Mouse (Mus musculus) midbrain, postnatal 0 days (tissue): ENCODE data around the gene Slc8a1. TPM values are rescaled to one million over a fixed set of nuclear protein-coding genes. Genes with fewer than 3 reads are reported as not detected.

Experiments used
- ATAC-seq: fragments of 200-750 bp; cut with Nextera tagmentation; 2 replicates; pipeline ENCODE4 v1.8.0; 2017; ENCODE audit warnings: moderate number of reproducible peaks, mild to moderate bottlenecking, moderate TSS enrichment, moderate library complexity; ENCODE audit not compliant: low FRiP score
- DNase-seq: peaks from one replicate; pipeline ENCODE4 v3.0.0-alpha.2; 2015; ENCODE audit warnings: low spot score
- H3K27ac ChIP-seq: fragments of 300-500 bp; sonication (generic); 2 replicates; pipeline ENCODE4 v1.5.1; 2014; ENCODE audit warnings: low read depth, mild to moderate bottlenecking, low read length, mixed read lengths
- H3K27me3 ChIP-seq: fragments of 300-500 bp; sonication (generic); 2 replicates; pipeline ENCODE4 v1.6.1; 2014; ENCODE audit warnings: low read length, control low read depth, mixed read lengths; ENCODE audit not compliant: insufficient read depth
- H3K36me3 ChIP-seq: fragments of 300-500 bp; sonication (generic); 2 replicates; pipeline ENCODE4 v1.6.1; 2014; ENCODE audit warnings: low read length, control low read depth, mixed read lengths; ENCODE audit not compliant: insufficient read depth
- H3K4me1 ChIP-seq: fragments of 300-500 bp; sonication (generic); 2 replicates; pipeline ENCODE4 v1.6.1; 2014; ENCODE audit warnings: mild to moderate bottlenecking, control low read depth, antibody characterized with exemption, low read length, mixed read lengths; ENCODE audit not compliant: insufficient read depth
- H3K4me2 ChIP-seq: fragments of 300-500 bp; sonication (generic); 2 replicates; pipeline ENCODE4 v1.6.1; 2014; ENCODE audit warnings: low read depth, mild to moderate bottlenecking, low read length, mixed read lengths; ENCODE audit not compliant: poor library complexity, severe bottlenecking
- H3K4me3 ChIP-seq: fragments of 300-500 bp; sonication (generic); 2 replicates; pipeline ENCODE4 v1.5.1; 2014; ENCODE audit warnings: low read depth, mild to moderate bottlenecking, low read length, moderate library complexity
- H3K9ac ChIP-seq: fragments of 300-500 bp; sonication (generic); replicated peaks from 2 replicates; pipeline ENCODE4 v1.6.1; 2014; ENCODE audit warnings: mild to moderate bottlenecking, low read length, moderate library complexity, mixed read lengths; ENCODE audit not compliant: poor library complexity, severe bottlenecking
- H3K9me3 ChIP-seq: fragments of 300-500 bp; sonication (generic); 2 replicates; pipeline ENCODE4 v1.6.1; 2016; ENCODE audit warnings: low read length, control low read depth
- CTCF ChIP-seq: IDR thresholded peaks from 2 replicates; pipeline ENCODE4 v1.5.1; 2016; ENCODE audit warnings: antibody characterized with exemption, mild to moderate bottlenecking
- WGBS: fragments of 180-500 bp; shearing (Covaris S2); extraction: QIAGEN DNeasy Blood & Tissue Kit; methylation state at CpG from one replicate; pipeline ENCODE4 v1.1.7; 2014; 5-methylcytosine and 5-hydroxymethylcytosine counted together
- polyA plus RNA-seq: library from polyadenylated mRNA; unstranded; fragments of >200 nt; fragmentation: Nextera tagmentation; extraction: Ambion mirVana; gene quantifications from 2 replicates; pipeline ENCODE4 v1.2.1, GENCODE M21; 2015
- total RNA-seq: library from RNA; depleted of rRNA; stranded (reverse); fragments of >200 nt; gene quantifications from 2 replicates; pipeline ENCODE4 v1.2.3, GENCODE M21; 2014

Slc8a1 gene
- total and polyA plus RNA-seq, 2 experiments from 2014 or later: 17.9 to 123 TPM

DNA sequence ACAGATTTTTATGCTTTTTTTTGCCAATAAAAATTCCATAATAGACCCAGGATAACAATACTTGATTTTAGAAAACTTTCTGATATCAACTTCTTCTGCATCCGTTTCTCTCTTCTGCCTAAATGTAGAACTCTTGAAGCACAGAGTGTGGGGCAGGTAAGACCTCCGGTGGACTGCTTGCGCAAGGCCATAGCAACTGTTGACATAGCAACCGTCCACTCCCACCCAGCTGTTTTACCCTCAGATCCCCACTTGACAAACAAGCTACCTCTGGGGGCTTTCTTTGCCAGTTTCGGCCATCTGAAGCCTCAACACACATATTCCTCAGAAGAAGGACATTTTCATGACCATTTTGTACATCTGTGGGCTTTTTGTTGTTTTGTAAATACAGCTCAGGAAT lies 337.8 kb downstream of the Slc8a1 start:
- Histone ChIP-seq H3K4me2 (no peak overlapping the region), H3K36me3 (no peaks in the 10 kb centered on the region), H3K27me3 (no peaks in the 10 kb centered on the region), H3K27ac (no peak overlapping the region), H3K9ac (no peak overlapping the region), H3K9me3 (no peaks in the 10 kb centered on the region), H3K4me1 (no peaks in the 10 kb centered on the region), H3K4me3 (no peak overlapping the region)
- DNase-seq (no peak), ATAC-seq (no peak)
- TF ChIP-seq CTCF: no peak
- 65% methylated on average over 5 of the region's 5 CpGs for WGBS

DNA sequence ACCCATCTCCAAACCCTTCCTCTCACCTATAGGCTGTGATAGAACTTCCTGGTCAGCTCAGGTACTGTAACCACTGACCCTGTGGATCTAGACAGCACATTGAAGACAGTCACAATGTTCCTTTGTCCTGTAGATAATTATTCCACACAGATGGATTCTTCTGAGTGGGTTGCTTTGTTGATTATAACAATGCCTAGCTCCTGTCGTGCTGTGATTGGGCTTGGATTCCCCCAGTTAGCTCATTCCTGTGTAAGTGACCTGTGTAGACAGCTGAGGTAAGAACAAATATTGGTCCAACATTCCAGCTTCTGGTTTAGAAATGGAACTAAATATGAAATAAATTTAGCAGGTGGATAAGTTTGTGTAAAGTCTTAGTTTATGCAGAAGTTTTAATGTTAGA lies 340.7 kb downstream of the Slc8a1 start:
- H3K4me2 ChIP-seq: no peak overlapping the region
- H3K4me3 ChIP-seq: no peak overlapping the region
- DNase-seq: no peak
- H3K36me3 ChIP-seq: no peaks in the 10 kb centered on the region
- H3K27me3 ChIP-seq: no peaks in the 10 kb centered on the region
- no peak overlapping the region for H3K27ac ChIP-seq
- no peaks in the 10 kb centered on the region for H3K9me3 ChIP-seq
- no peak overlapping the region for H3K9ac ChIP-seq
- no peak for ATAC-seq
- no peaks in the 10 kb centered on the region for H3K4me1 ChIP-seq
- 60% methylated on average over 1 of the region's 1 CpGs for WGBS
- no peak for TF ChIP-seq CTCF

DNA sequence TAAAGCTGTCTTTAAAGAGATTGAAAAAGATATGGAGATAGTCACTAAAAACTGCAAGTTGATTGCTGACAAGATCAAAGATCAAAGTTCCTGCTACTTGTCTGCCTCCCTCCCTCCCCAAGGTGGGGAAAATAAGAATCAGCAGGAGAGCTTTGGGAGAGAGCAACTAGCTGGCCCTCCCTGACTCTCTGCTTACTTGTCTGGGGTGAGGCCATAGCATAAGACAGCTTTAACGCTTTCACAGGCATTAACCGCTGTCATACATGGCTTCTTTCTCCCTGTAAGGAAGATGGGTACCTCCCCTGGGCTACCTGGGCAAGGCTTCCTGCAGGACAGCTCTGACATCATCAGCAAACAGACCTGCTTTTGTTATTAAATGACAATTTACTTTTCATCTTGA lies 344.1 kb downstream of the Slc8a1 start:
- Histone ChIP-seq H3K27me3 (no peaks in the 10 kb centered on the region), H3K4me1 (no peaks in the 10 kb centered on the region), H3K4me3 (no peak overlapping the region), H3K36me3 (no peaks in the 10 kb centered on the region), H3K27ac (0 out of 2 replicates have a peak overlapping the region, but pooled peaks have one; percentile 32), H3K9ac (no peak overlapping the region), H3K4me2 (no peak overlapping the region), H3K9me3 (no peaks in the 10 kb centered on the region)
- WGBS: 20% methylated on average over 2 of the region's 2 CpGs
- ATAC-seq (no peak), DNase-seq (no peak)
- TF ChIP-seq CTCF: no peak

DNA sequence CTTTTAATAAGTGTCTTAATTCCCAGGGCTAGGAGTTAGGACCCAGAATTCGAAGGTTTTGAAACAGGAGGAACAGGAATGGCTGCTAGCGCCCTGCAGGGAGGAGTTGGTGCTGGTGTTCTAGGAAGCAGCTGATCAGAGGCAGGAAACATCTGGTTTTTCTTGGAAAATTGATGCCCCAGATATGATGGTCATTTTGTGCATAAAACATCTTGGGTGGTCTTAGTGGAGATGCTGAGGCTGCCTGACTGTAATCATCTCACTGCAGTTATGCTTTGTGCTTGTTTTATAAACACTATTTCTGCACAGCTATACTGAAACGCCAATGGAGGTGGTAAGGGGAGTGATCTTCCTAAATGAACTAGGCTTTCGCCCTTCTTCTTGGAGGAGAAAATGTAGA lies 345.1 kb downstream of the Slc8a1 start:
- no peak for TF ChIP-seq CTCF
- H3K4me2 ChIP-seq: no peak overlapping the region
- ATAC-seq: no peak
- 89% methylated on average over 4 of the region's 4 CpGs for WGBS
- no peaks in the 10 kb centered on the region for H3K4me1 ChIP-seq
- no peak overlapping the region for H3K9ac ChIP-seq
- DNase-seq: no peak
- H3K4me3 ChIP-seq: no peak overlapping the region
- no peak overlapping the region for H3K27ac ChIP-seq
- no peaks in the 10 kb centered on the region for H3K27me3 ChIP-seq
- H3K36me3 ChIP-seq: no peaks in the 10 kb centered on the region
- no peaks in the 10 kb centered on the region for H3K9me3 ChIP-seq

DNA sequence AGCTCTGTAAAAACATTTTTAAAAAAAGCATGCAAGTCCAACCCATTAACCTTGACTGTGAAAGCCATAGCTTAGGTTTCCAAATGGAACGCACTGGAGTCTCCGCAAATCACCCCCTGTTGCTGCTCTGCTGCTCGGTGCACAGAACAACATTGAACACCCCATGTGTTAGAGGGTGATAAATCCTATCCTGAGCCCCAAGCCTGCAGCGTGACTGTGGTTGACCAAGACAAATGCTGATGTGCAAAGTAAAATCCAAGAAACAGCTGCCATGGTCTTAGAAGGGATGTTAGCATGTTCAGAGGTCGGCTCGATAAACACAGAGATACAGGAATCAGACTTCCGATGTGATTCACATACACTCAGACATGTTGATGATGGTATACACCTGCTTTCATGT lies 346.7 kb downstream of the Slc8a1 start:
- no peaks in the 10 kb centered on the region; the same call in 1 of the 2 replicates for H3K36me3 ChIP-seq
- no peak for TF ChIP-seq CTCF
- no peak for ATAC-seq
- no peak overlapping the region for H3K27ac ChIP-seq
- 89% methylated on average over 7 of the region's 7 CpGs for WGBS
- no peak overlapping the region for H3K9ac ChIP-seq
- H3K9me3 ChIP-seq: no peaks in the 10 kb centered on the region
- no peak for DNase-seq
- no peaks in the 10 kb centered on the region for H3K4me1 ChIP-seq
- no peaks in the 10 kb centered on the region for H3K27me3 ChIP-seq
- no peak overlapping the region for H3K4me2 ChIP-seq
- H3K4me3 ChIP-seq: no peak overlapping the region

DNA sequence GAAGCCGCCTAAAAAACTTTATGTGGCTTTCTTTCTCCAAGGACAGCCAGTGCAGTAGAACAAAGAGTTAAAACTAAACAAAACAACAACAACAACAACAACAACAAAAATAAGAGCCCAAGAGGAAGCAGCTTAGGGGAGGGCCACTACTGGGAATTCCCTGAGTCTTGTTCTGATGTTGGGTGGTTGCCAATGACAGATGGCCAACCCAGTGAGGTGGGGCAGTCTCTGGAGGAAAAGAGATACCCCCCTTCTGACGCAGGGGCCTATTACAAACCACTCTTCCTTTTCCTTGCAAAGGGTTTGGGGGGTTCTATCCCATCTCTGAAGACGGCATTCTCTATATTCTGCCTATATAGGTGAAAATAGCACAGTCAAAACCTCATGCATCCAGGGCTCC lies 347.4 kb downstream of the Slc8a1 start:
- Histone ChIP-seq H3K9ac (no peak overlapping the region), H3K27ac (no peak overlapping the region), H3K36me3 (no peaks in the 10 kb centered on the region; the same call in 1 of the 2 replicates), H3K4me2 (no peak overlapping the region), H3K4me3 (no peak overlapping the region), H3K9me3 (no peaks in the 10 kb centered on the region), H3K4me1 (no peaks in the 10 kb centered on the region), H3K27me3 (no peaks in the 10 kb centered on the region)
- TF ChIP-seq CTCF: no peak
- WGBS: 85% methylated on average over 3 of the region's 3 CpGs
- ATAC-seq (no peak), DNase-seq (no peak)

DNA sequence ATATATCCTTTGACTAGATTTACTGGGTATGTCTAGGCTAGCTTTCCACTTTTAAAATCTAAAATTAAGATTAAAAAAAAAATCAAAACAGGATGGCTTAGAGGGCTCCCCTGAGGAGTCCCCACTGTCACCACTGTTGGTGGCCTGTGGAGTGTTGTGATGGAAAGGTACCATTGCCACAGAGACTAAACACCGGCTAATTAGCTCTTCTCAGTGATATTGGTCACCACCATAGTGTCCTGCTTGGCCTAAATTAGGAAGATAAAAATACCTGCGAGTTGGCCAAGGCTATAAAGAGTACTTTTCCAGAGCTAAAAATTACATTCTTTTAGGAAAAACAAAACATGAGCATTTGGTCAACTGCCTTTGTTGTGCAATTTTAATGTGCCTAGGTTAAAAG lies 352.1 kb downstream of the Slc8a1 start:
- DNase-seq (no peak), ATAC-seq (no peak)
- TF ChIP-seq CTCF: no peak
- H3K27me3 ChIP-seq: no peaks in the 10 kb centered on the region
- no peak overlapping the region for H3K4me3 ChIP-seq
- no peak overlapping the region for H3K9ac ChIP-seq
- no peaks in the 10 kb centered on the region; the same call in 1 of the 2 replicates for H3K36me3 ChIP-seq
- H3K27ac ChIP-seq: no peak overlapping the region
- no peaks in the 10 kb centered on the region for H3K4me1 ChIP-seq
- 92% methylated on average over 2 of the region's 2 CpGs for WGBS
- no peak overlapping the region for H3K4me2 ChIP-seq
- no peaks in the 10 kb centered on the region for H3K9me3 ChIP-seq
